Mouse (Mus musculus) T-helper 2 cell (primary cell): ENCODE measurements around the gene Ptn.

Experiments
- in situ Hi-C: fragments of 300-600 bp; cut with MboI, MseI; formaldehyde crosslinking; loops from one replicate; pipeline ENCODE4 v1.15.1; 2025; ENCODE audit warnings: high pct_unique_total_duplicates

The Ptn gene

DNA sequence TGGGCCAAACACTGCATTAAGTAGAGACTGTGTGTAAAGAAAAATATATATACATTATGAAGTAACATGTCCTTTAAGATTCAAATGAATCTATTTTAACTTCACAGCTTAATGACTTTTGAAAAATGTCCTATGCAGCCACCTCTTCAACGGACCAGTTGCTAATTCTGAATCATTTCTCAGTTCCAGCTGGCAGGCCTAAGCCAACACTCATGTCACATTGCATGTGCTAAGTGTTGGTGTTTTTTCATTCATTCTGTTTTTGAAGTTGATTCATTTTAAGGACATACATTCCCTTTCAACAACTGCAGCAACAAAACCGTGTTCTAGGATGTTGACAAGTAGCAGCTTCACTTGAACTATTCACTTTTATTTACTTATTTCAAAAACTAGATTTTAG, 6.0 kb upstream of the Ptn start:
- in situ Hi-C loops = no loop called here

DNA sequence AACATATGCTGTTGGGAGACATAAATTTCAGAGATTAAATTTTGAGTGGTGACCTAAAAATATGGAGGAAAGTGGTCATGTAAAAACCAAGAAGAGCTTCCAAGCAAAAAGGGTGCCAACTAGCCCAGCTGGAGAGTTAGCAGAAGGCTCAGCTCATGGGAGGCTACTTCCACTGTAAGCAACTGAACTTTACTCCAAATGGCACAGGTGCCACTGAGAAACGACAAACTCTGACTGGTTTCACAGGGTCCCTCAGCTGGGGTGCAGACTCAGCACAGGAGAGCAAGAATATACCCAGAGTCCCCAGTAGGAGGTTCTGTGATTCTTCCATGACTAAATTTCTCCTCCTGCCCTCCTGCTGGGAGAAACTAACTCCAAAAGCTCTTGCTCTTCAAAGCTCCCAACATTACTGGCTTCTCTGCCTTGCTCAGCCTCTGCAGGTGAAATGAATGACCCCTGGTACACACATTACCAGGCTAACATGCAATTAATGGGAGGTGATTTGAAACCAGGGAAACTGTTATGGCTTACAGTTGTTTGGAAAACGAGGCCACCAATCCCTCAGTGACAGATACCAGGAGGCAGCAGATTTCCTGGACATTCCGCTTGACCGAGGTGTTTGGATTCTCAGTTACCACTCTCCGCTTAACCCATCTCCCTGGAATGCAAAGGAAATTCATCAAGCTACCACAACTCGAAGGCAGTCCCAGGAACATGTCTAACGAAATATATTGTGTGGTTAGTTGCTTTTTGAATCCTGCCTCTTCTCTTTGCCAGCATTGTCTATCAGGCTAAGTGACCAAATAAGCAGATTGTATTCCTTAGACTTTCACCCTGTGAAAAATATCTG, 2.9 kb upstream of the Ptn start:
- in situ Hi-C loops = no loop called here

DNA sequence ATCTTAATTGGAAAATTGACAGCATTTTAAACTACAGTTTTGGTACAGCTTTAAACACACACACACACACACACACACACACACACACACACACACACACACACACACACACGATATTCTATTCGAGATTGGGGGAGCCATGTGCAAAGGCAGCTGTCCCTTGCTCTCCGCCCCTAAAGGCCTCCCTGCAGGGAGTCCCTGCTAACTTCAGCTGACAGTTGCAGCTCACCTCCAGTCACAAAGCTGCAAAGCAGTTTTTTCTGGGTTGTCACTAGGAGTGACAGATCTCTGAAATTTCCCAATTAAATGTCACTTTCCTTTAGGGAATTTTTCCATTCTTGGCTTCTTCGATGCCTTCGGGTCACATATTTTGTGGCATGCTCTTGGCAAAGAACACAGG, 428 bp upstream of the Ptn start:
- in situ Hi-C loops = no loop called here

DNA sequence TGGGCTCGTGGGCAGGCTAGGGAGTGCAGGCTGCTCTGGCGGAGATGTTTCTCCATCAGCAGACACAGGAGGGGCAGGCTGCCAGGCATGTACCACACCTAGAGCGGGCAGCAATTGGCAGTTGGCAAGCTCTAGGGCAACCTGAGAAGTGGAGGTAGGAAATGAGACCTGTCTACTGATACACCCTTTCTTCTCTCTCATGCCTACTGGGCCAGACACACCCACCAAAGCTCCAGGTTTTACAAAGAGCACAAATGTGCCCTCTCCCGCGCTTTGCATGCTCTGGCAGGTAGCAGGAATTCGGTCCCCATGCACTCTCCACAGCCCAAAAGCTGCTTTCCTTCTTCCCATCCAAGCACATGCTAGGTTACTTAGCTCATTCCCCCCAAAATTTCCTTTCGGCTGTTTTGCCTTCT, 701 bp downstream of the Ptn start:
- in situ Hi-C loops = loop anchor here (10.0 kb wide), 1 partner anchor 965 kb away; no protein-coding TSS in a partner anchor

DNA sequence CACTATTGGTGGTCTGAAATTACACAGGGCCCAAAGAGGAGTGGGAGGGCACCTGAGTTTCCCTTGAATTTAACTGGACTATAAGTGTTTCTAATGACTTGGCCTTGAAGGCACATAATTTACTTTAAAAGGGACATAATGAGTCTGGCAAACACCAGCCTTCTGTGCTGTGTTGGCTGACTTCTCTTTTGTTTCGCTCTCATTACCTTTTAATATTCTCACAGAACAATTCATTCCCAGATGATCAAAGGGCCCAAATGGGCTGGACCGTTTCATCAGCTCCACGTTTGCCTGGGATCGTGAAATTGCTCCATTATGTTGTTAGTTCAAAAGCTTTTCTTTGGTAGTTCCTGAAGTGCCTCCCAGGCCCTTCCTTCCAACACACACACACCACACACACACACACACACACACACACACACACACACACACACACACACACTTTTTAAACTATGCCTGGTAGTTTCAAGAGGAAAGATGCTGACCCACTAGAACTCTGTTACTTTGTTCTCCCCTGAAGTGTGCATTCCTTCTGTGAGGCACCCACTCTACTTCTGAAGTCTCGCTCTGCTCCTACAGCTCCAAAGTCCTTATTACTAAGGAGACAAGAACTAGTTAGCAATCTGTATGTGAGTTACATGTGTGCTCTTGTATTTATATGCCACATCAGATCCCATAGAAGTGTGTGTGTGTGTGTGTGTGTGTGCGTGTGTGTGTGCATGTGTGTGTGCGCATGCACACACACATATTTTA, 1.5 kb downstream of the Ptn start:
- in situ Hi-C loops = loop anchor here (10.0 kb wide), 1 partner anchor 966 kb away; no protein-coding TSS in a partner anchor

DNA sequence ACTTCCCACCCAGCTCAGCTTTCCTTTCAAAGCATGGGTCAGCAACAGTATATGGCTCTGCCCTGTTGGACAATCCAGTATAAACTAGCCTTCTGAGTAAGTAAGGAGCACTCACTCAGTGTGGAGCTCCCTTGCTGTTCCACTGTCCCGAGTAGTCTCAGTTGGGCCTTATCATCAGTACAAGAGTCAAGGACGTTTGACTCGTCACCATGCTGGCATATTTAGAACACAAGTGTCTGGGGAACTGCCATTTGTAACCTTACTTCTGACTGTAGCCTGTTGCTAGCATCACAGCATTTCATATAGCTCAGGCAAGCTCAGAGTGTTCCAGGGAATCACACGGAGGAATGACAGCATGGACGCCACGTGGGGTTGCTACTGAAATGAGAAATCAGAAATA, 3.1 kb downstream of the Ptn start:
- in situ Hi-C loops = loop anchor here (10.0 kb wide), 1 partner anchor 968 kb away; no protein-coding TSS in a partner anchor

DNA sequence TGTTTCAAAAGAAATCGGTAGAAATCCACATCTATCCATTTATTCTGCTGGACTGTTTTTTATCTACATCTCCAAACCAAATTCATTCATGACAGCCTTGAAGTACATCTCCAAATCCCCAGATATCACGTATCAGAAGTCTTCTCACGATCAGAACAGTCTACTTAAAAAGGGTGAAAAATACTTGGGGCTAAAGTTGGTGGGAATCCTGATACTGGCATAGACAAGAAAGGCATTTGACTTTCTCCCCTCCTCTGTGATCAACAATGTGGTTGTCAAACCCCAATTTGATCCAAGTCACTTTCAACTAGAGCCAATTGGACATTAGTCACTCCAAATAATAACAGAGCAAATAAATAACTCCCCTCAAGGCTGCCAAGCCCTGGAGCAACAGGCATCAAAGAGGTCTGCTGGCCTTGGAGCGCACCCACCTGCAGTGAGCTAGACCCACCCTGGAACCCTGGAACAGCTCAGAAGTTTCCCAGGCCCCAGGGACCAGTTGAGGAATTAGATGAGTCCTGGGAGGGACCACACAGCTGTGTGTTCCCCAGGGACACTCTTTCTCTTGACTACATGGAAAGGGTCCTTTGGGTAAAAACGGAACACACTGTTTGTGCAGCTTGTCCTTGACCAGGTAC, 9.6 kb downstream of the Ptn start:
- in situ Hi-C loops = loop anchor here (10.0 kb wide), 1 partner anchor 974 kb away; no protein-coding TSS in a partner anchor

DNA sequence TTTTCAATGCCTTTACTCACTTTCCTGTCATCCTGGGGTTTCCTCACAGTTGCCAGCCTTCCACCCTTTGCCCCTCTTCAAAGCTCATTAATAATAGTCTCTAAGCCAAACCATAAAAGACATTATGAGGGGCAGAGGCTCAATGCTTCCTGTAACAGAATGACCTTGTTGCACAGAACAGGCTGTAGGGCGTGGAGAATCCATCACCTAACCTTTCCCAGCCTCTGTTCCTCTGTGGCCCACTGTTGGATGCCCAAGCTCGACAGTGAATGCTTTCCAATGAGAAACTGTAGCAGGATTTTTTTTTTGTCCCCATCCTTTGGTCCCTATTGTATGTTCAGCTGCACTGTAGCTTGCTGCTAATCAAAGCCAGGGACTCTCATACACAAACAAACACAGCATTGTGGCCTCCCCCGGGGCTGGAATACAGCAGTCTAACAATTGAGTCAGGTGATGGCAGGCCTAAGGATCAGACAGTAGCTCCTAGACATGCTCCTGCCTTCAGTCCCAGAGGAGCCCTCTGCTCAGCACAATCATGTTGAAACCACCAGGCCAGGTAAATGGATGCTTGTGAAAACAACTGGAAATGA, 12.9 kb downstream of the Ptn start:
- in situ Hi-C loops = no loop called here

DNA sequence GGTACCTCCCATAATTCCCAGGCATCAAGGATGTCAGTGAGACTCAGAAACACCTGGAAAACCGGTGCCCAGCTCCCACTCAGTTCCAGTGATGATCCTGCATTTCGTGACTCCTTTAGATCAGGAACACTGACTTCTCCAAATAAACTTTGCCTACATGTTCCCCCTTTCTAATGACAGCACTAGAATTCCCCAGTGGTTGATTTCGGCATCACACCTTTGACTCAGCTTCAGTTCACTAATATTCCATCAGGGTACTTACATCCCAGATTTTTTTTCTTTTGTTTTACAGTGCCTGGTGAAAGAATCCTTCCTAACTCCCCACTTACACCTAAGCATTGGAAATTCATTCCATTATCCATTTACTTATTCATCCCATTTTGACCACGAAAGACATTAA, 15.5 kb downstream of the Ptn start:
- in situ Hi-C loops = no loop called here

DNA sequence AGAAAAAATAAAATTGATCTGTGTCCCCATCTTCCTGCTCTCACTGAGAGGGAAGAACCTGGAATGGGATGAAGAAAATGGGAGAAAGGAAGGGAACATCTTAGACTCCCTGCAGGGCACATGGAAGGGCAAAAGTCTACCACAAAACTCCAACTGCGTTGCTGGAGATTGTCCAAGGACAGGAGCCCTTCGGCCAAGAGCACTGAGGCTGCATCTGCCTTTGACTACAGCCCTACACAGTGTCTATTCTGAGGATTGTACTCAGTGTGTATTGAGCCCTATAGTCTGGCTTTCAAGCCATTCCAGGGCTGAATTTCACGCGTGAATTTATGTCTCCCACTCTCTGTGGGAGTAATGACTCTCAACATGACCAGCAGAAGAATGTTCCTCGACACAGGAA, 16.2 kb downstream of the Ptn start:
- in situ Hi-C loops = no loop called here

DNA sequence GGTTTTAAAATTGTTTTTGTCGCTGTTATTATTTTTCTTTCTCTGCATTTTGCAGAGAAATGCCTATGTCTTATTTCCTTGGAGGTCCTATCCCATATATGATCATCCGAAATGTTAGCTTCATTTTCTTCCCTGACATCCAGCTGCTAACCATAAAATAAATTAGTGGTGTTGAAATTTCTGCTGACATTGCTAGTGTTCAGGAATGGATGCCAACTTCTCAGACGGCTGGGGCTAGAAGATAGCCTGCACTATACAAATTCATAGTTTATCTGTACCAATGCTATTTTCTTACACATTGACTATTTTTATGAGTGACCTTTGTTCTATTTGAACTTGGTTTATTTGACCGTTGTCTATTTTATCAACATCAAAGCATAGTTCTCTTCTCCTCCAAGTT, 20.8 kb downstream of the Ptn start:
- in situ Hi-C loops = no loop called here

DNA sequence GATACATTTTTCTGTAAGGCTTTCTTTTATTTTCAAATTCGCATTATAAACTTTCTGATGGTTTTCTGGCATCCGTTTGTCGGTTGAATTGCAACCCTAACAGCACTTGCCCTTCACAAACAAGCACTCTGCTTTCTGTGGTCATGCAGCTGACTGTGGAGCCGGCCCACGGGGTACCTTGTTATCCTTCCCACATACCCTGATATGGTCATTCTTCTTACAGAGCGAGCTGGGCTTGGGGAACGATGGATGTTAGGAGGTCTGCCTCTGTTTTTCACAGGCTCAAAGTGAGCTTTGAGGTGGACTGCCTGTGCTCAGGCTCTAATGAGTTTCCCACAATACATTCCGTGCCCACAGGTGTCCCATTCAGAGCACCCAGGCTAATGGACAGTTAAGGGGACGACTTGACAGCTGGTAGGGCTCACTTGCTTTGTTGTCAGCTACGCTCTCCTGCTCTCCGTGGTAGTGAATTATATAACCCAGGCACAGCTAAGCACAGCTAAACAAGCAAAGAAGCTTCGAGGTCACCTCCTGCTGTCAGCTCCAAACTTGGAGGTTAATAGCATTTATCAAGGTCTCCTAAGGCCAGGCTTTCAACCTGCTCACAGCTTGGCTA, 21.3 kb downstream of the Ptn start:
- in situ Hi-C loops = no loop called here

DNA sequence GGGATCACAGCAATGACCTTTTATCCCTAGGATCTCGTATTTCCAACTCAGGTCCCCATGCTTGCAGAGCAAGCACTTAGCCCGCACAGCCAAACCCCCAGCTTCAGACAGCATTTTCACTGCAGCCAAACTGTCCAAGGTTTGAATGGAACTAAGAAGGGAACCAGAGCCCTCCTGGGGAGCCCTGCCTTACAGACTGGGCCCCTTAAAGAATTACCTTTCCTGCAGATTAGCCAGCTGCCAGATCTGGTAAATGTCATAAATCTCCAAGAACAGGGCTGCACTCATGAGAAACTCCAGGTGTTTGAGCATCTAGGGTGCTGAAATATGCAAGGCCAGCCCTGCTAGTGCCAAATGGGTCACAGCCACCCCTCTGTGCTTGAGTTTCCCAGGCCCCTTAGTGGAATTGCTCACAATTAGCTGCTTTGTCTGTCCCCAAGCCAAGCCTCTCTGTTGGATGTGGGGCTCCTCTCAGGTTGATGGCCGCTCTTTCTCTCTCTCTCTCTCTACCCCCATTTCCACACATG, 25.3 kb downstream of the Ptn start:
- in situ Hi-C loops = no loop called here

DNA sequence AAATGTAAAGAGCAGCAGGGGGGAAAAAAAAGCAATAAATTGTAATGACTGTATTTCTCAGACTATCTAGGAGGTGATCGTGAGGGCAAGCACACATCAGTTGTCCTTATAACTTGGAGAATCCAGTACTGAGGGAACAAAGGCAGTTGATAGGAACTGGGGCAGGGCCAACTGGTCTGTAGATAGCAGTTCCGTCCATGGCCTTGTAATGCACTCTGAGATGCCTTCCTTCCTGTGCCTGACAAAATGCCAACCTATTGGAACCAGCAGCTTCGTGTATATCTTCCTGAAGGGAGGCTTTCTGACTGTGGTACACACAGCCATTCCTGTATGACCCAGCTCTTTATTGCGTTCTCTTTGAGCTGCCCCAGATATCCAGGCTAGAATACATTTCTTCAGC, 27.5 kb downstream of the Ptn start:
- in situ Hi-C loops = no loop called here

DNA sequence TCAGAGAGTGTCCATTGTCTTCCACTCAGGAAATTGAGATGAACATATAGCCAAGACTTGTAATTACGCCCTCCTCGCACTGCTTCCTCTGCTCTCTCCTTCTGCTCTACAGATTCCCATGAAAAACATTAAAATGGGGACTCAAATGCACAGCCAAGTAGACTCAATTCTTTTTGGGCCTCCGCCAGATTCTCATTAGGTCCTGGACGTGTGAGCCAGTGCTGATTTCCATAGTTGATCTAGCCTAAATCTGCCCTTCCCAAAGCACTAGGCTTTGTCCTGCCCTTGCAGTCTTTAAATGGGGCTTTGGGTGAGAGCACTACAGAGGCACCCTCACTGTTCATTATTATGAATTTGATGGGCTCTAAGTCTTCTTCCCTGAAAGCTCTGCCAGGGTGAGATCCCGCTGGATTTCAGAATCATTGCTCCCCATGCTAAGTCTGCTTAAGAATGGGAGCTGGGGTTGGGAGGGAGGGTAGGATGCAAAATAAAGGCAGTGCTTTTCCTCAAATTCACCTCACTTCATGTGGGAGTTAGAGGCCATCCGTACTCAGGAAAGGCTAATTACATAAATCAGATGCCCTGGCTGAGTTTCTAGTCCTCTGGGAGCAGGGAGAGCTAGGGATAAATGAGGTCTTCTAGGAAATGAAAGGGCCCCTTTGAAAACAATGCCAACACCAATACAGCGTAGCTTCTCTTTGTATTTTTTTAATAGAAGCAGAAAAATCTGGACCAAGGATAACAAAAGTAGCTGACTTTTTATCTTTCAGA, 32.3 kb downstream of the Ptn start:
- in situ Hi-C loops = no loop called here

DNA sequence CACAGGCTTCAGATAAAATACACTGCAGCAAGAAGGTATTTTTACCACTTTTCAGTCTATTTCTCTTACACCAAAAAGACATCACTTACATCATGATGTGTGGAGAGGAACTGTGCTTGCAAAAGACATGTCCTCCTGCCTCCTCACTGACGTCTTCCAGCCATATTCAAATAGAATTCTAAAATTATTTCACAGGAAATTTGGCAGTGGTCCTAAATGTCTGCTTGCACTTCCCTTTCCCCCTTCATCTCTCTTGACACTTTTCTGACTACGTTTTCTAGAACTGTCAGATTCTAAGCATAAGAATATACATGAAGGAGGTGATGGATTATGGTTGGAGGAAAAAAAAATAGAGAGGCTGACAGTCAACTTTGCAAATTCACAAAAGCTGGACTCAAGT, 33.0 kb downstream of the Ptn start:
- in situ Hi-C loops = no loop called here

DNA sequence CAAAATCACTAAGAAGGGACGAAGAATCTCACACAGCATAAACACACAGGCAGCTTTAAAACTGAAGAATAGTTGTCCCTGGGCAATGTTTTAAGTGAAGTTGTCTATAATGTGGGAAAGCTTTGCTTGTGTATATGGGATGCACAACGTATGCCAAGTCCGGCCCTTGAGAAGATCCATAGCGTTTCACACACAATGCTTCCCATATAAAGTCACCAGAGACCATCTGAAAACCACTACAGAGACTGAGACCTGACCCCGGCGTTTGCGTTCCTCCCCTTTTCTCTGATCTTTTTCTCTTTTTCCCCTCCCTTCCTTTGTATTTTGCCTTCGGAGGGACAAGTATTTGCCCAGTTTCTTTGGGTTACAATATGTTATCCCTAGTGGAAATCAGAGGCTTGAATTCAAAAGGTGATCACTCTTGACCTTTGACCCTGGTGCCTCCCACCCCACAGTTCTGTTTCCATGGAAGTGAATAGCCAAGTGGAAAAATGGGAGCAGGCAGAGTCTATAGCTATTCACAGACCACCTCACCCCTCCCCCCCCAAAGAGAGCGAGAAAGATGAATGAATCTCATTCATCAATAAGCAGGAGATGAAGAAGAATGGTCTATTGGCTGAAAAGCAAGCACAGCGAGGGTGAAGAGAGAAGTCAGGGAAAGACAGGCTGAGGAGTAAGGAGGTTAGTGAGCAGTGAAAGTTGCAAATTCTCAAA, 34.2 kb downstream of the Ptn start:
- in situ Hi-C loops = no loop called here

DNA sequence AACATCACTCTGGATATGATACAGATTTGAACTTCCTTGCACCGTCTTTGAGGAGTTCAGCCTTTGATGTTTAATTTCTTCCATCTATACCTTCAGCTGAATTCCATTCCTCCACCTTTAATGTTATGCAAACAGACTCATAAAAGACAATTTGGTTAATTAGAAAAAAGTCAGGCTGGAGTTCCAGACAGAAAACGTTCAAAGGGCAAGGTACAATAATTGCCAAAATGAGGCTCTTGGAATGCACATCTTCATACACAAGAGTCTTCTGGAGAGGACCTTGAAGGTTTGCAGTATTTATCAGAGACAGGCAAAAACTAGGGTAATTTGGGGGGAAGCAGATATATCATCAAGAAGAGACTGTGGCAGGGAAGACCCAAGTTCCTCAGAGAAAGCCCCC, 37.5 kb downstream of the Ptn start:
- in situ Hi-C loops = no loop called here

DNA sequence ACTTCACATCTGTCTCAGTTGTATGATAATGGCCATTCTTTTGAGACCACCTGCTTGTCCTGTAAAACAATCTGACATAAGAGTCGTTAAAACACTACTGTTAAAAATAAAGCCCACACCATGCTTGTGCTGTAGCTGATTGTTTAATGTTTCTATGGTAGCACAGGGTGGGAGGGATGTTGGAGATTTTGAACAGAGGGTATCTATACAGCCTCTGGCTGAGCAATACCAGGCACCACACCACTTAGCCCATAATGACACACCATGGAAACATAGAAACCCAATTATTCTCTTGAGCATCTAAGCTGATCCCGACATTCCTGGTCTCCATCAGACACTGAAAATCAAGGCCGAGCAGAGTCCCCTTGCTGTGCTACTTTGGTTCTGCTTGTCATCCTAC, 41.0 kb downstream of the Ptn start:
- in situ Hi-C loops = no loop called here

DNA sequence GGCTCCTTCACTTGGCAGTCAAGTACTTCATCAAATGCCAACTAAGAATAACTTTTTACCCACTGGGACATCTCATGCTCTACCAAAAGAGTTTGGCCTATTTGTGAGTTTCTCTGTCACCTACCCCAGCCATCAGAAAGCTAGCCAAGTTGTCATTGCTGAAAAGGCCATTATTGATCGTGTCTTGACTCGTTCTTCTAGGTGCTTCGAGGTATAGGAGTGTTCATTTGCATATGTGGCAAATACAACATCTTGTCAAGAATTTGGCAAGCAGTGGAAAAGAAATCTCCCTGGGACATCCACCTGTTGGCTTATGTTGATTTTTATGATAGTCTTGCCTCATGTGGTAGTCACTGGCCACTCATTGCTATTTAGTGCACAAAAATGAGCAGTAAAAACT, 43.1 kb downstream of the Ptn start:
- in situ Hi-C loops = no loop called here
